Mouse (Mus musculus): ENCODE results near the gene Camk2n1. TPM values are rescaled to one million over a fixed set of nuclear protein-coding genes. Genes with fewer than 3 reads are reported as not detected.

Camk2n1 gene
- 21.9 TPM for polyA plus RNA-seq (2021)

GRCm38 (mm10) chr4:138453753-138454570 lies at the start of gene Camk2n1:
Camk2n1 (plus strand) TSS chr4:138454314.
- H3K27me3 ChIP-seq, result no peaks in the 10 kb centered on the region
- POLR2A ChIA-PET, result no interaction called here
- no peak for DNase-seq (ENCODE audit: low read depth, low spot score)
- CTCF ChIA-PET, result interaction anchor here (0.9 kb wide), 1 partner anchor 107 kb away, joined by 3 read pairs; no protein-coding TSS in a partner anchor
- TF ChIP-seq CTCF (IDR thresholded peaks at IDR 0.05), result no peak
- peak; percentile 55 for ATAC-seq
- in situ Hi-C loops (cut with MboI; ENCODE audit: low pct_unique_long_range_greater_than_20kb), result no loop called here

DNA sequence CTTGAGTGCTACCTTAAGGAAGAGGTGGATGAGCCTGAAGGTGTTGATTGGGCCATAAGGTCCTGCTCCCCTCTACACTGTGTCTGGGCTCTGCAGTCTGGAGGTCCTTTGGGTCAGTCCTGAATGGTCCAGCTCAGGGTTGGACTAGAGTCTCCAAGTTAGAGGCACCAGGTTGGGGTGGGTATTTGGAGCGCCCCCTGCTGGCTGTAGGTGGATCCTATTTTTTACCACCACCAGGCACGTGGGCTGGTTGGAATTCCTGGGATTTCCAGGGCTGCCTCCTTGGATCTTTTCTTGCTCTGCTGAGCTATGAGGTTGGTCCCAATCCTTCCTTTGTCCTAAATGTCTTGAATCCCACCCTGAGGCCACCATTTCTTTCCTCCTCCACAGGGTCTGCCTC lies 49.3 kb upstream of the Camk2n1 start:
- H3K27me3 ChIP-seq, result no peaks in the 10 kb centered on the region
- in situ Hi-C loops (cut with MboI; ENCODE audit: low pct_unique_long_range_greater_than_20kb), result no loop called here
- TF ChIP-seq CTCF (IDR thresholded peaks at IDR 0.05), result peak; percentile 68
- ChIA-PET POLR2A (no interaction called here), CTCF (interaction anchor here (0.8 to 1.7 kb wide), 10 partner anchors 11 to 89 kb away, joined by 3 to 6 read pairs (median 5); partner anchors contain the start of gene Pink1)
- ATAC-seq, result no peak
- DNase-seq (ENCODE audit: low read depth, low spot score), result no peak

DNA sequence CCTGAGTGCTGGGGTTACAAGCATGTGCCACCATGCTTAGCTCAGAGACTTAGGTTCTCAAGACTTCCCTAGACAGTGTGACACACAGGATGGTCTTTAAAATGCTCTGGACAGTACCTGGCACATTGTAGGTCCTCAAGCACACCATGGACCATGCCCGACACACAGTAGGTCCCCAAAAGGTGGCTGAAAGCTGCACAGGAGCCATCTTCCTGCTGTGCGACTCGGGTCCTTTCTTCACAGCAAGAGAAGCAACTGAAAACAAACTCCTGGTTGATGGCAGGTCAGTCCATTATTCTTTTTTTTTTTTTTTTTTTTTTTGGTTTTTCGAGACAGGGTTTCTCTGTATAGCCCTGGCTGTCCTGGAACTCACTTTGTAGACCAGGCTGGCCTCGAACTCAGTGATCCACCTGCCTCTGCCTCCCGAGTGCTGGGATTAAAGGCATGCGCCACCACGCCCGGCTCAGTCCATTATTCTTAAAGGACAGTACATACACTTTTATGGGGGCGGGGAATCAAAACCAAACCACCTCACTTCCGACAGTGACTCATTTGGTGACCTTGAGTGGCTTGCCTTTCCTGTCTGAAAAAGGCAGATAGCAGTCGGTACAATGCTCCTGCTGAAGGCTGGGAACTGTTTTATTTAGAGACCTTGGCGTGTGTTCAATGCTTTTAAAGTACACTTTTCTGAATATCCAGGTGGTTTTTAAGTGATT lies 46.5 kb upstream of the Camk2n1 start:
- CTCF ChIA-PET, result no interaction called here
- in situ Hi-C loops (cut with MboI; ENCODE audit: low pct_unique_long_range_greater_than_20kb), result no loop called here
- DNase-seq (ENCODE audit: low read depth, low spot score), result no peak
- no peak for ATAC-seq
- no peaks in the 10 kb centered on the region for H3K27me3 ChIP-seq
- TF ChIP-seq CTCF (IDR thresholded peaks at IDR 0.05), result no peak
- POLR2A ChIA-PET, result no interaction called here

DNA sequence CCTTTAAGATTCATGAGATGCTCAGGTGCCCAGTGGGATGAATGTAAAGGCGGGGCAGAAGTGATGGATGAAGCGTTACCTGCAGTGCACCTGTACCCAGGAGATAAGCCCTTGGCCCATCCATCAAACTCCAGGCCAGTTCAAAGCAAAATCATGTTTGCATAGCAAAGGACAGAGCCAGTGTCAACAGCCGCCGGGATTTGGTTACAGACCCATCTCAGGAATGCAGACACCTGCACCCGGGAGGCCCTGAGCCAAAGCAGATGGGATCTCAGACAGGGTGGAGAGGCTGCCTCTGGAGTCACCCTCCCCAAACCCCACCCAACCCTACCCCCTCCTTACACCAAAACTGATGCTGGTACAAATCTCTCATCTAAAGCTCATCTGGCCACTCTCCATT lies 43.1 kb upstream of the Camk2n1 start:
- ATAC-seq, result no peak
- ChIA-PET CTCF (no interaction called here), POLR2A (no interaction called here)
- in situ Hi-C loops (cut with MboI; ENCODE audit: low pct_unique_long_range_greater_than_20kb), result no loop called here
- no peak for DNase-seq (ENCODE audit: low read depth, low spot score)
- no peaks in the 10 kb centered on the region for H3K27me3 ChIP-seq
- TF ChIP-seq CTCF (IDR thresholded peaks at IDR 0.05), result no peak

DNA sequence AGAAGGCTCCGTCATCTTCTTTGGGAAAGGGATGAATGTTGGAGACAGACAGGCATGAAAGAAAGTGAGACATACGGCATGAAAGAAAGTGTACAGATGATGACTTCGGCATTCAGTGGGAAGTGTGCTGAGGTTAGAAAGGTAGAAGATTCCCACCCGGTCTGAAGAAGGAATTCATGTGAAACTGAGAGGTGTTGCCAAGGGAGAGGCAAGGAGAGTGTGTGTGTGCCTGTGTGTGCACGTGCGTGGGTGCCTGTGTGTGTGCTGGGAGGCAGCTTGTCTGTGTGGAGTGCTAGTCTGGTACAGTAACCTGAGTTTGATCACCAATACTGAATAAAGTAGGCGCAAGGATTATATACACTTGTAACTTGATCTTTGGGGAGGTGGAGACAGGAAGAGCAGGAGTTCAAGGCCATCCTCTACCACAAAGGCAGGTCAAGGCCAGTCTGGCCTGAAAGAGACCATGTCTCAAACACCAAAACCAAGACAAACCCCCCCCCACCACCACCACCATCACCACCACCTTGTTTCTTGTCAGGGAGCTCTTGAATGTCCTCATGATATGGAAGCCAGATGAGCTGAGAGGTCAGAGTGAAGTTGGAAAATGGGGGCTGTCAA lies 42.5 kb upstream of the Camk2n1 start:
- no peak for ATAC-seq
- no peaks in the 10 kb centered on the region for H3K27me3 ChIP-seq
- DNase-seq (ENCODE audit: low read depth, low spot score), result no peak
- in situ Hi-C loops (cut with MboI; ENCODE audit: low pct_unique_long_range_greater_than_20kb), result no loop called here
- CTCF ChIA-PET, result no interaction called here
- TF ChIP-seq CTCF (IDR thresholded peaks at IDR 0.05), result no peak
- POLR2A ChIA-PET, result no interaction called here

GRCm38 (mm10) chr4:138414725-138415124 lies 39.4 kb upstream of the Camk2n1 start:
- no peaks in the 10 kb centered on the region for H3K27me3 ChIP-seq
- CTCF ChIA-PET, result no interaction called here
- DNase-seq (ENCODE audit: low read depth, low spot score) (no peak), ATAC-seq (no peak)
- POLR2A ChIA-PET, result no interaction called here
- no peak for TF ChIP-seq CTCF (IDR thresholded peaks at IDR 0.05)
- in situ Hi-C loops (cut with MboI; ENCODE audit: low pct_unique_long_range_greater_than_20kb), result no loop called here

DNA sequence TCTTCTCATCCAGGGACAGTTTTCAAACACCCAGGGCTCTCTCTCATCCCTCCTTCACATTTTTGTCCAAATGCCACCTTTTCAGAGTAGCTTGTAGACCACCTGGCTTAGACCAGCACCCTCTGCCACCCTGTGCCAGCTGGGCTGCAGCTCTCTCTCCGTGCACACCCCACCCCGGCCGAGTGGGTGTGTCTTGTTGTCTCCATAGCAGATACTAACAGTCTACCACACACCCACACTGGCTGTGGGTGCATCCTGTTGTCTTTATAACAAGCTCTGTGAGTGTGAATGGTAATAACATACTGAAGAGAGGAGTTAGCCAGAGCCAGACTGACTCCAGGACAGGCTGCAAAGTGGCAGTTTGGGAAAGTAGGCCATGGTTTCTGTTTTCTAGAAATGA lies 38.1 kb upstream of the Camk2n1 start:
- no peaks in the 10 kb centered on the region for H3K27me3 ChIP-seq
- DNase-seq (ENCODE audit: low read depth, low spot score), result no peak
- in situ Hi-C loops (cut with MboI; ENCODE audit: low pct_unique_long_range_greater_than_20kb), result no loop called here
- no peak for ATAC-seq
- ChIA-PET CTCF (interaction anchor here (1.1 to 1.4 kb wide), 2 partner anchors 11 kb away, joined by 3 to 5 read pairs; no protein-coding TSS in a partner anchor), POLR2A (no interaction called here)
- TF ChIP-seq CTCF (IDR thresholded peaks at IDR 0.05), result no peak

DNA sequence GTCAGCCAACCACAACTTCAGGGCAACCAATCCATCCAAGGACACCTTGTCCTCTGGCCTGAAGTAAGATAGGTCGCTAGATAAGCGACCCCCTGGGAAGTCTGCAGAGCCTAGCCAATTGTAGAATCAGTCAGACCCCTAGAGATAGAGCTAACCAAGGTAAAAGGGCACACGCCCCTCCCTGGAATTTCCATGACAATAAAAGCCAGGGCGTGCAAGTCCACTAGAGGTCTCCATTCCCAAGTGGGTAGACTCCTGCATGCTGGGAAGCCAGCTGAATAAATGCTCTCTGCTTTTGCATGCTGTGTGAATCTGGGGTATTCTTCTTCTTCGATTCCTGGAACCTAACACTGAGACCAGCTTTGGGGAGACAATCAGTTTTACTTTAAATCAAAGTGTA lies 37.7 kb upstream of the Camk2n1 start:
- H3K27me3 ChIP-seq, result no peaks in the 10 kb centered on the region
- ChIA-PET CTCF (interaction anchor here (1.1 to 1.4 kb wide), 2 partner anchors 11 to 12 kb away, joined by 3 to 5 read pairs; no protein-coding TSS in a partner anchor), POLR2A (no interaction called here)
- in situ Hi-C loops (cut with MboI; ENCODE audit: low pct_unique_long_range_greater_than_20kb), result no loop called here
- no peak for DNase-seq (ENCODE audit: low read depth, low spot score)
- no peak for TF ChIP-seq CTCF (IDR thresholded peaks at IDR 0.05)
- no peak for ATAC-seq

- peaks cover under 1% of the 10 kb centered on the region for H3K27me3 ChIP-seq
- no peak for TF ChIP-seq CTCF (IDR thresholded peaks at IDR 0.05)
- in situ Hi-C loops (cut with MboI; ENCODE audit: low pct_unique_long_range_greater_than_20kb), result no loop called here
- no peak for DNase-seq (ENCODE audit: low read depth, low spot score)
- ATAC-seq, result no peak
- ChIA-PET CTCF (no interaction called here), POLR2A (no interaction called here)
These were observed 36.2 kb upstream of the Camk2n1 start for GRCm38 (mm10) chr4:138417882-138418281.

GRCm38 (mm10) chr4:138418340-138418957 lies 35.7 kb upstream of the Camk2n1 start:
- in situ Hi-C loops (cut with MboI; ENCODE audit: low pct_unique_long_range_greater_than_20kb), result no loop called here
- no peak for TF ChIP-seq CTCF (IDR thresholded peaks at IDR 0.05)
- DNase-seq (ENCODE audit: low read depth, low spot score) (no peak), ATAC-seq (no peak)
- ChIA-PET POLR2A (no interaction called here), CTCF (no interaction called here)
- H3K27me3 ChIP-seq, result peaks cover 6% of the 10 kb centered on the region
